Mouse (Mus musculus): ENCODE data around the gene Trcg1. TPM values are rescaled to one million over a fixed set of nuclear protein-coding genes. Genes with fewer than 3 reads are reported as not detected.
"Not testable (repeated sequence)": the region's sequence is repeated elsewhere in the genome, so short reads cannot be mapped to it uniquely, and the experiment has no call there.

The Trcg1 gene
- not detected in 2 replicates for polyA plus RNA-seq (2014; fragmentation: Nextera tagmentation; extraction: Ambion mirVana)

DNA sequence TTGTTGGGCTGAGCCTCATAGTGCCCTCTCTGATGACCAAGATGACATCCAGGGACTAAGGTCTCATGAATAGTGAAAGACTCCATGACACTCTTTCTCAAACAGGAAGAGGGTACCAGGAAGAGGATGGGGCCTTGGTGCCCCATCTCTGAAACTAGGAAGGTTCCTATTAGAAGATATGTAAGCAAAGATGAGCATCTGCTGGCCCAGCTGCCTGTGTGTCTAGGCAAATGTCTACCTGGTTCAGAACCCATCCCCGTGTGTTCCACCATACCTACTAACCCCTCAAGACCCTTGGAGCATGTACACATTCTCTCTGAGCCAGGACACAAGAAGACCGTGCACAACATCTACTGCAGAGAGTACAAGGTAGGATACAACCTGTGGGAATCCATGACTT, at the start of gene Trcg1:
TSS of gene Trcg1 (plus strand) at position 301 of the 400 bp plus-strand sequence.
- Histone ChIP-seq H3K4me3 (ENCODE audit: low read depth, low read length) (no peak within 1 kb of the TSS), H3K27ac (replicated peaks; ENCODE audit: low read depth, low read length) (no peak within 1 kb of the TSS), H3K27me3 (ENCODE audit: control insufficient read depth, insufficient read depth, low read length) (no peaks in the 10 kb centered on the region), H3K9ac (ENCODE audit: low read length) (no peak within 1 kb of the TSS), H3K36me3 (ENCODE audit: control insufficient read depth, insufficient read depth, low read length) (no peaks in the 10 kb centered on the region), H3K4me1 (ENCODE audit: control insufficient read depth, insufficient read depth, low read length) (0 out of 2 replicates have a peak, but pooled peaks cover 2% of the 10 kb centered on the region), H3K9me3 (ENCODE audit: control insufficient read depth, low read length) (no peaks in the 10 kb centered on the region), H3K4me2 (ENCODE audit: low read depth, severe bottlenecking) (no peak within 1 kb of the TSS)
- ATAC-seq (ENCODE audit: insufficient number of reproducible peaks, low FRiP score, low TSS enrichment, low read depth) (no peak), DNase-seq (ENCODE audit: low spot score) (no peak)
- WGBS, result 79% methylated on average over 2 of the region's 2 CpGs

- ATAC-seq (ENCODE audit: insufficient number of reproducible peaks, low FRiP score, low TSS enrichment, low read depth), result no peak
- Histone ChIP-seq H3K36me3 (ENCODE audit: control insufficient read depth, insufficient read depth, low read length) (no peaks in the 10 kb centered on the region), H3K4me1 (ENCODE audit: control insufficient read depth, insufficient read depth, low read length) (no peaks in the 10 kb centered on the region), H3K9me3 (ENCODE audit: control insufficient read depth, low read length) (no peaks in the 10 kb centered on the region), H3K4me2 (ENCODE audit: low read depth, severe bottlenecking) (no peak overlapping the region), H3K9ac (ENCODE audit: low read length) (no peak overlapping the region), H3K27ac (replicated peaks; ENCODE audit: low read depth, low read length) (no peak overlapping the region), H3K4me3 (ENCODE audit: low read depth, low read length) (no peak overlapping the region), H3K27me3 (ENCODE audit: control insufficient read depth, insufficient read depth, low read length) (no peaks in the 10 kb centered on the region)
- 78% methylated on average over 3 of the region's 3 CpGs for WGBS
- no peak for DNase-seq (ENCODE audit: low spot score)
These were observed 39.6 kb upstream of the Trcg1 start for GRCm38 (mm10) chr9:57196708-57197107.

DNA sequence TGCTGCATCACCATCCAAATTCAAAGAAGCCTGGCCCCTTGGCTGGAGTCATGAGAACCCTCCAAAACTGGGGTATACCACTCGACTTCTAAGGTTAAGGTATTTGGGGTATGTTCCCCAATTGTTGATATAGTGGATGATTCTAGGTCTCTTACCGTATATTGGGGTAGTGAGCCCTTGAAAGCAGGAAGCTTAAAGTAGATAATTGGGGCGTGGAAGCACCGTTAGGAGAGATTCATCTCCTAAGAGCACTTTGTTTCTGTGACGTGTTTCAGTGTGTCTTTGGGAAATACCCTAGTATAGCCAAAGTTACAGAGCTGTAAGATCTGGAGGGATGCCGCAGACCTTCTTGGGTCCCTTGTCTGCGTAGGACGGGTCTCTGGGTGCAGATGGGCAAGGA, 38.9 kb upstream of the Trcg1 start:
- H3K4me1 ChIP-seq (ENCODE audit: control insufficient read depth, insufficient read depth, low read length), result no peaks in the 10 kb centered on the region
- no peak for DNase-seq (ENCODE audit: low spot score)
- no peaks in the 10 kb centered on the region for H3K9me3 ChIP-seq (ENCODE audit: control insufficient read depth, low read length)
- H3K27me3 ChIP-seq (ENCODE audit: control insufficient read depth, insufficient read depth, low read length), result no peaks in the 10 kb centered on the region
- WGBS, result 73% methylated on average over 8 of the region's 8 CpGs
- no peak overlapping the region for H3K9ac ChIP-seq (ENCODE audit: low read length)
- H3K4me2 ChIP-seq (ENCODE audit: low read depth, severe bottlenecking), result no peak overlapping the region
- no peak overlapping the region for H3K27ac ChIP-seq (replicated peaks; ENCODE audit: low read depth, low read length)
- no peak overlapping the region for H3K4me3 ChIP-seq (ENCODE audit: low read depth, low read length)
- ATAC-seq (ENCODE audit: insufficient number of reproducible peaks, low FRiP score, low TSS enrichment, low read depth), result no peak
- H3K36me3 ChIP-seq (ENCODE audit: control insufficient read depth, insufficient read depth, low read length), result no peaks in the 10 kb centered on the region

GRCm38 (mm10) chr9:57202981-57203380, 33.4 kb upstream of the Trcg1 start:
- H3K27ac ChIP-seq (replicated peaks; ENCODE audit: low read depth, low read length), result no peak overlapping the region
- no peaks in the 10 kb centered on the region for H3K36me3 ChIP-seq (ENCODE audit: control insufficient read depth, insufficient read depth, low read length)
- no peak overlapping the region for H3K9ac ChIP-seq (ENCODE audit: low read length)
- ATAC-seq (ENCODE audit: insufficient number of reproducible peaks, low FRiP score, low TSS enrichment, low read depth) (no peak), DNase-seq (ENCODE audit: low spot score) (no peak)
- no peaks in the 10 kb centered on the region for H3K9me3 ChIP-seq (ENCODE audit: control insufficient read depth, low read length)
- WGBS, result 83% methylated on average over 7 of the region's 7 CpGs
- H3K27me3 ChIP-seq (ENCODE audit: control insufficient read depth, insufficient read depth, low read length), result no peaks in the 10 kb centered on the region
- no peaks in the 10 kb centered on the region for H3K4me1 ChIP-seq (ENCODE audit: control insufficient read depth, insufficient read depth, low read length)
- no peak overlapping the region for H3K4me3 ChIP-seq (ENCODE audit: low read depth, low read length)
- H3K4me2 ChIP-seq (ENCODE audit: low read depth, severe bottlenecking), result no peak overlapping the region

DNA sequence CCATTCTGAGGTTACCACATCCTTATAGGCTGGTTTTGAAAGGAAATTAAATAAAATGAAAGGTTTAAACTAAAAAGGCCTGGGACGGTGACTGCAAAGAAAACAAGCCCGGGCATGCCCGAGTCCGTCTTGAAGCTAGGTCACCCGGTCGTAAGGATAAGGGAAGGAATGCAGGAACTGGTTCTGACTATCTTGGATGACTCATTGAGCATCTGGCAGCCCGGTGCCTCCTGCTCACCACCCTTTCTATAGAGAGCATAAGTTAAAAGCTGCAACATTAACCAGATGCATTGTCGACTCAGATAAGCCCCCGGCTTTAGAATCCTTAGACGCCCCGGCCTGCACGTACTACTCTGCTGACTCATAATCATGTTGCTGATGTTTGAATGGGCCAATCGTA, 32.8 kb upstream of the Trcg1 start:
- not testable (repeated sequence) for H3K4me2 ChIP-seq (ENCODE audit: low read depth, severe bottlenecking); H3K27ac ChIP-seq (replicated peaks; ENCODE audit: low read depth, low read length); H3K27me3 ChIP-seq (ENCODE audit: control insufficient read depth, insufficient read depth, low read length); H3K9me3 ChIP-seq (ENCODE audit: control insufficient read depth, low read length); H3K36me3 ChIP-seq (ENCODE audit: control insufficient read depth, insufficient read depth, low read length); ATAC-seq (ENCODE audit: insufficient number of reproducible peaks, low FRiP score, low TSS enrichment, low read depth); H3K4me1 ChIP-seq (ENCODE audit: control insufficient read depth, insufficient read depth, low read length); DNase-seq (ENCODE audit: low spot score); H3K4me3 ChIP-seq (ENCODE audit: low read depth, low read length); H3K9ac ChIP-seq (ENCODE audit: low read length)
- 86% methylated on average over 13 of the region's 13 CpGs for WGBS

GRCm38 (mm10) chr9:57206896-57207295, 29.5 kb upstream of the Trcg1 start:
- ATAC-seq (ENCODE audit: insufficient number of reproducible peaks, low FRiP score, low TSS enrichment, low read depth), result no peak
- Histone ChIP-seq H3K9ac (ENCODE audit: low read length) (no peak overlapping the region), H3K4me3 (ENCODE audit: low read depth, low read length) (no peak overlapping the region), H3K36me3 (ENCODE audit: control insufficient read depth, insufficient read depth, low read length) (no peaks in the 10 kb centered on the region), H3K4me2 (ENCODE audit: low read depth, severe bottlenecking) (no peak overlapping the region), H3K27ac (replicated peaks; ENCODE audit: low read depth, low read length) (no peak overlapping the region), H3K9me3 (ENCODE audit: control insufficient read depth, low read length) (no peaks in the 10 kb centered on the region), H3K4me1 (ENCODE audit: control insufficient read depth, insufficient read depth, low read length) (no peaks in the 10 kb centered on the region), H3K27me3 (ENCODE audit: control insufficient read depth, insufficient read depth, low read length) (no peaks in the 10 kb centered on the region)
- WGBS, result 75% methylated on average over 2 of the region's 2 CpGs
- DNase-seq (ENCODE audit: low spot score), result no peak

DNA sequence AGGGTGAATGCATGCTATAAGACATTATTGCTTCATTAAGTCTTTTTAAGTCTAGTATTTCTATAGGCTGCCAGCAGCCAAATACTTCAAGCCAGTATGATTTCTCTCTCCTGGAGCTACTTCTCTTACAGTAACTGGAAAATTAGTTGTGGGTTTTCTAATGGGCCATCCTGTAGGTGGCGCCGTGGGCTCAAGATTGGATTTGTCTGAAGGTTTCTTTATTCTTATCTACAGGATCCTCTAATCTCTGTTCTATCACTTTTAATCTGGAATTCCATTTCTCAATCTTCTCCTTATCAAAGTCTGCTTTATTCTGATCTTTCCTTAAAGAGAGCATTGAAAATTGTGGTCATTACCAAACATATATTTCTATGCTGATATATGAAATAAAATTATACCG, 27.0 kb upstream of the Trcg1 start:
- Histone ChIP-seq H3K4me1 (ENCODE audit: control insufficient read depth, insufficient read depth, low read length) (no peaks in the 10 kb centered on the region), H3K9ac (ENCODE audit: low read length) (no peak overlapping the region), H3K36me3 (ENCODE audit: control insufficient read depth, insufficient read depth, low read length) (no peaks in the 10 kb centered on the region), H3K27me3 (ENCODE audit: control insufficient read depth, insufficient read depth, low read length) (no peaks in the 10 kb centered on the region), H3K27ac (replicated peaks; ENCODE audit: low read depth, low read length) (no peak overlapping the region), H3K9me3 (ENCODE audit: control insufficient read depth, low read length) (no peaks in the 10 kb centered on the region), H3K4me2 (ENCODE audit: low read depth, severe bottlenecking) (no peak overlapping the region), H3K4me3 (ENCODE audit: low read depth, low read length) (no peak overlapping the region)
- ATAC-seq (ENCODE audit: insufficient number of reproducible peaks, low FRiP score, low TSS enrichment, low read depth) (no peak), DNase-seq (ENCODE audit: low spot score) (peak; percentile 64)
- 32% methylated on average over 3 of the region's 3 CpGs for WGBS

- Histone ChIP-seq H3K4me2 (ENCODE audit: low read depth, severe bottlenecking) (no peak overlapping the region), H3K27me3 (ENCODE audit: control insufficient read depth, insufficient read depth, low read length) (no peaks in the 10 kb centered on the region), H3K4me3 (ENCODE audit: low read depth, low read length) (no peak overlapping the region), H3K36me3 (ENCODE audit: control insufficient read depth, insufficient read depth, low read length) (no peaks in the 10 kb centered on the region), H3K9ac (ENCODE audit: low read length) (no peak overlapping the region), H3K27ac (replicated peaks; ENCODE audit: low read depth, low read length) (peak overlapping the region; percentile 47; the same call in 1 of the 2 replicates), H3K9me3 (ENCODE audit: control insufficient read depth, low read length) (no peaks in the 10 kb centered on the region), H3K4me1 (ENCODE audit: control insufficient read depth, insufficient read depth, low read length) (no peaks in the 10 kb centered on the region)
- no peak for ATAC-seq (ENCODE audit: insufficient number of reproducible peaks, low FRiP score, low TSS enrichment, low read depth)
- peak; percentile 29 for DNase-seq (ENCODE audit: low spot score)
- WGBS, result 27% methylated on average over 9 of the region's 9 CpGs
These were observed 23.7 kb upstream of the Trcg1 start for GRCm38 (mm10) chr9:57212448-57213222.

DNA sequence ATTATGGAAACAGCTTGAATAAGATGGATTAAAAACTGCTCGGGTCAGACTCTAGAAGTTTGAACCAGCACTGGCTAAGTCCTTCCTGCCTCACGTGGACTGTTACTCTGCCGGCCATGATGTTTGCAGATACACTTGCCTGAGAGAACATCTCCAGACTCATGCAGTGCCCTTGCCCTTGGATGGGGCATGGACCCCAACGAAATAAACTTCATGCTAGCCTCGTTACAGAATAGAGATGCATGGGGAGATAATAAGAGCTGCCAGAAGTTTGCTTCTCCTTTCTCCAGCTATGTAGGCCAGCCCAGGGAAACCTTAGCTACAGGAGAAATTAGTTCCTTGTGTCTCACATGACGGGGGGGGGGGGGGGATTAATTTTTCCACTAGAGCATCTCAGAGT, 21.9 kb upstream of the Trcg1 start:
- H3K4me2 ChIP-seq (ENCODE audit: low read depth, severe bottlenecking), result no peak overlapping the region
- H3K9ac ChIP-seq (ENCODE audit: low read length), result no peak overlapping the region
- no peaks in the 10 kb centered on the region for H3K36me3 ChIP-seq (ENCODE audit: control insufficient read depth, insufficient read depth, low read length)
- DNase-seq (ENCODE audit: low spot score) (no peak), ATAC-seq (ENCODE audit: insufficient number of reproducible peaks, low FRiP score, low TSS enrichment, low read depth) (no peak)
- H3K27me3 ChIP-seq (ENCODE audit: control insufficient read depth, insufficient read depth, low read length), result no peaks in the 10 kb centered on the region
- H3K27ac ChIP-seq (replicated peaks; ENCODE audit: low read depth, low read length), result no peak overlapping the region
- no peak overlapping the region for H3K4me3 ChIP-seq (ENCODE audit: low read depth, low read length)
- H3K9me3 ChIP-seq (ENCODE audit: control insufficient read depth, low read length), result no peaks in the 10 kb centered on the region
- no peaks in the 10 kb centered on the region for H3K4me1 ChIP-seq (ENCODE audit: control insufficient read depth, insufficient read depth, low read length)
- WGBS, result 83% methylated on average over 6 of the region's 6 CpGs

All from limb, embryonic 11.5 days (tissue).